Mouse (Mus musculus) bone marrow, adult 2 months (tissue): Measurements from ENCODE around the gene Cntn3.

Source experiments
- CTCF ChIP-seq: fragments of 200-500 bp; IDR thresholded peaks from 2 replicates; pipeline ENCODE4 v1.5.1; 2011; ENCODE audit warnings: low read length, control low read depth; ENCODE audit not compliant: control insufficient read depth, insufficient read depth
- POLR2A ChIP-seq: fragments of 200-500 bp; IDR thresholded peaks from 2 replicates; pipeline ENCODE4 v1.6.1; 2011; ENCODE audit warnings: low read depth, mild to moderate bottlenecking, control low read depth, low read length, borderline replicate concordance; ENCODE audit not compliant: control insufficient read depth

DNA sequence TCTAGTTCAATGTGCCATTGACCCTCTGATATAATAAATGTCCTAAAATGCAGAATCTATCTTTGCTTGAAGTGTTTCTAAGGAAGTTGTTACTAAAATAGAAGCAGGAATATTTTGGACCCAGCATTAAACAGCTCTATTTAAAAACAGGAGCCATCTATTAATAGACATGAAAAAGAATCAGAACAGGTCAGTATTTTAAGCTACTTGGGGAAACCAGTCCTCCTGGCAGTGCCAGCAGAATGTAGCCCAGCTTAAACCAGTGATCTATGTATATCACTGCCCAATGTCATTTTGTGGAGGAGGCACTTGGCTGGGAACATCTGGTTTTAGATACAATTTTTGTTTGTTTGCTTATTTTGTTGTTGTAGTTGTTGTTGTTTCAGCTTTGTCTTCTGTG, 209.0 kb downstream of the Cntn3 start:
- no peak for TF ChIP-seq CTCF
- TF ChIP-seq POLR2A = no peak
